Mouse (Mus musculus): ENCODE measurements around the gene Metrn.

Gene Metrn

GRCm38 (mm10) chr17:25796951-25797369, at the start of gene Metrn:
Gene Metrn, minus strand, starts transcription at chr17:25797136.
- peak; percentile 88 to 93 for DNase-seq (ENCODE audit: low spot score in 2 of 2)

- peak; percentile 93 to 96 for DNase-seq (ENCODE audit: low spot score in 2 of 2)
These were observed 47.5 kb upstream of the Metrn start, which contains the start of gene Rhot2 for GRCm38 (mm10) chr17:25844396-25844901. Gene Rhot2, minus strand, starts transcription at chr17:25844851.

- no peak for DNase-seq (ENCODE audit: low spot score in 2 of 2)
These were observed 46.9 kb upstream of the Metrn start for GRCm38 (mm10) chr17:25843636-25844395.

- DNase-seq (ENCODE audit: low spot score in 2 of 2): no peak
These were observed 46.2 kb upstream of the Metrn start for GRCm38 (mm10) chr17:25843122-25843521.

- DNase-seq (ENCODE audit: low spot score in 2 of 2): no peak
These were observed 45.6 kb upstream of the Metrn start for GRCm38 (mm10) chr17:25842509-25842908.

- DNase-seq (ENCODE audit: low spot score in 2 of 2): no peak
These were observed 44.4 kb upstream of the Metrn start, which contains the start of gene Gm20683 for GRCm38 (mm10) chr17:25841117-25841880. Gene Gm20683, minus strand, starts transcription at chr17:25841763.

GRCm38 (mm10) chr17:25840519-25840918, 43.6 kb upstream of the Metrn start:
- DNase-seq (ENCODE audit: low spot score in 2 of 2): no peak

- DNase-seq (ENCODE audit: low spot score in 2 of 2): no peak
These were observed 42.7 kb upstream of the Metrn start for GRCm38 (mm10) chr17:25839455-25840235.

GRCm38 (mm10) chr17:25838904-25839303, 42.0 kb upstream of the Metrn start:
- no peak for DNase-seq (ENCODE audit: low spot score in 2 of 2)

GRCm38 (mm10) chr17:25837533-25837932, 40.6 kb upstream of the Metrn start:
- DNase-seq (ENCODE audit: low spot score in 2 of 2): no peak

GRCm38 (mm10) chr17:25837076-25837410, 40.1 kb upstream of the Metrn start, which contains the start of gene Rhbdl1:
Gene Rhbdl1, minus strand, starts transcription at chr17:25837295.
- DNase-seq (ENCODE audit: low spot score in 2 of 2): no peak

GRCm38 (mm10) chr17:25836397-25837075, 39.6 kb upstream of the Metrn start:
- DNase-seq (ENCODE audit: low spot score in 2 of 2): no peak

- no peak for DNase-seq (ENCODE audit: low spot score in 2 of 2)
These were observed 38.9 kb upstream of the Metrn start for GRCm38 (mm10) chr17:25835816-25836215.

- no peak for DNase-seq (ENCODE audit: low spot score in 2 of 2)
These were observed 38.4 kb upstream of the Metrn start for GRCm38 (mm10) chr17:25835301-25835700.

GRCm38 (mm10) chr17:25834595-25835222, 37.8 kb upstream of the Metrn start:
- DNase-seq (ENCODE audit: low spot score in 2 of 2): no peak

GRCm38 (mm10) chr17:25833961-25834594, 37.1 kb upstream of the Metrn start:
- DNase-seq (ENCODE audit: low spot score in 2 of 2): no peak

GRCm38 (mm10) chr17:25833291-25833663, 36.3 kb upstream of the Metrn start, which contains the start of gene Stub1:
Gene Stub1, minus strand, starts transcription at chr17:25833404.
- peak in 1 of 2 experiments; percentile 75 for DNase-seq (ENCODE audit: low spot score in 2 of 2)

GRCm38 (mm10) chr17:25832436-25833290, 35.7 kb upstream of the Metrn start:
- DNase-seq (ENCODE audit: low spot score in 2 of 2): peak; percentile 99

Data from spleen, postnatal 4 days (tissue).